Mouse (Mus musculus): ENCODE measurements around the gene Polr3gl. TPM values are rescaled to one million over a fixed set of nuclear protein-coding genes. Genes with fewer than 3 reads are reported as not detected.

Gene Polr3gl
- polyA plus RNA-seq (2017; shearing (Covaris generic)), result 18.4 TPM

GRCm38 (mm10) chr3:96593790-96594560 lies at the start of gene Polr3gl:
Polr3gl (minus strand) TSS chr3:96594181.

GRCm38 (mm10) chr3:96634928-96635879 lies 41.2 kb upstream of the Polr3gl start, which contains the start of the genes Pex11b and Gm42957:
Pex11b (plus strand) TSS chr3:96635376.
Gm42957 (plus strand) TSS chr3:96635474.

GRCm38 (mm10) chr3:96629729-96630600 lies 36.0 kb upstream of the Polr3gl start, which contains the start of gene Rbm8a:
Rbm8a (plus strand) TSS chr3:96629933.

GRCm38 (mm10) chr3:96600639-96601250 lies 6.8 kb upstream of the Polr3gl start, which contains the start of gene Lix1l:
Lix1l (plus strand) TSS chr3:96601149.

GRCm38 (mm10) chr3:96596228-96596707 lies 2.3 kb upstream of the Polr3gl start, which contains the start of gene Ankrd34a:
Ankrd34a (plus strand) TSS chr3:96596636.

GRCm38 (mm10) chr3:96576690-96577541 lies 17.1 kb downstream of the Polr3gl start, which contains the start of gene Gm16253:
Gm16253 (plus strand) TSS chr3:96576984.

GRCm38 (mm10) chr3:96557694-96558093 lies 36.3 kb downstream of the Polr3gl start, which contains the start of gene Txnip:
Txnip (plus strand) TSS chr3:96557957.

Other genes with a start within 250 kb of the Polr3gl start
- not detected for gene BC107364, start 141.9 kb downstream of the Polr3gl start, polyA plus RNA-seq (2017; shearing (Covaris generic))
- 0.44 TPM for gene Hfe2, start 69.0 kb downstream of the Polr3gl start, polyA plus RNA-seq (2017; shearing (Covaris generic))
- gene Txnip, start 36.2 kb downstream of the Polr3gl start, polyA plus RNA-seq (2017; shearing (Covaris generic)), result 473 TPM
- gene Gm16253, start 17.2 kb downstream of the Polr3gl start, polyA plus RNA-seq (2017; shearing (Covaris generic)), result not detected
- not detected for gene Ankrd34a, start 2.5 kb upstream of the Polr3gl start, polyA plus RNA-seq (2017; shearing (Covaris generic))
- gene Lix1l, start 7.0 kb upstream of the Polr3gl start, polyA plus RNA-seq (2017; shearing (Covaris generic)), result 0.45 TPM
- gene Rbm8a, start 35.8 kb upstream of the Polr3gl start, polyA plus RNA-seq (2017; shearing (Covaris generic)), result 189 TPM
- gene Pex11b, start 41.2 kb upstream of the Polr3gl start, polyA plus RNA-seq (2017; shearing (Covaris generic)), result 22.0 TPM
- not detected for gene Gm42957, start 41.3 kb upstream of the Polr3gl start, polyA plus RNA-seq (2017; shearing (Covaris generic))
- 0.29 TPM for gene Itga10, start 51.4 kb upstream of the Polr3gl start, polyA plus RNA-seq (2017; shearing (Covaris generic))
- 4.7 TPM for gene Ankrd35, start 76.0 kb upstream of the Polr3gl start, polyA plus RNA-seq (2017; shearing (Covaris generic))
- gene Pias3, start 102.2 kb upstream of the Polr3gl start, polyA plus RNA-seq (2017; shearing (Covaris generic)), result 9.8 TPM
- 2.4 TPM for gene Nudt17, start 114.4 kb upstream of the Polr3gl start, polyA plus RNA-seq (2017; shearing (Covaris generic))
- gene Polr3c, start 133.4 kb upstream of the Polr3gl start, polyA plus RNA-seq (2017; shearing (Covaris generic)), result 50.8 TPM
- 103 TPM for gene Rnf115, start 133.5 kb upstream of the Polr3gl start, polyA plus RNA-seq (2017; shearing (Covaris generic))
- gene Pdzk1, start 235.1 kb upstream of the Polr3gl start, polyA plus RNA-seq (2017; shearing (Covaris generic)), result 0.88 TPM
- 6.7 TPM for gene Cd160, start 235.2 kb upstream of the Polr3gl start, polyA plus RNA-seq (2017; shearing (Covaris generic))